Mouse (Mus musculus) liver, embryonic 18 days (tissue): ENCODE data around the gene Gm3298. TPM values are rescaled to one million over a fixed set of nuclear protein-coding genes. Genes with fewer than 3 reads are reported as not detected.

Source experiments
- polyA plus RNA-seq: library from polyadenylated mRNA; depleted of rRNA; stranded (reverse); fragments of >200 nt; gene quantifications from 2 replicates; pipeline ENCODE4 v1.2.3, GENCODE M21; 2012; rRNA removed

Gm3298 gene
- not detected in 2 replicates for polyA plus RNA-seq

GRCm38 (mm10) chr14:5015591-5015990 is at the start of gene Gm3298:
Gm3298 (plus strand) TSS chr14:5015891.

GRCm38 (mm10) chr14:4983635-4984034 is 32.1 kb upstream of the Gm3298 start, which contains the start of gene Gm8297:
Gm8297 (plus strand) TSS chr14:4983935.

GRCm38 (mm10) chr14:5050329-5050728 is 34.6 kb downstream of the Gm3298 start, which contains the start of gene 4930555G01Rik:
4930555G01Rik (plus strand) TSS chr14:5050629.

Other genes with a start within 250 kb of the Gm3298 start
- not detected in 2 replicates for gene Gm9602, start 239.6 kb upstream of the Gm3298 start, polyA plus RNA-seq
- not detected in 2 replicates for gene Gm3269, start 177.8 kb upstream of the Gm3298 start, polyA plus RNA-seq
- gene Gm3264, start 160.3 kb upstream of the Gm3298 start, polyA plus RNA-seq = not detected in 2 replicates
- gene Gm3278, start 123.5 kb upstream of the Gm3298 start, polyA plus RNA-seq = not detected in 2 replicates
- not detected in 2 replicates for gene Gm8297, start 32.0 kb upstream of the Gm3298 start, polyA plus RNA-seq
- not detected in 2 replicates for gene 4930555G01Rik, start 34.7 kb downstream of the Gm3298 start, polyA plus RNA-seq
- not detected in 2 replicates for gene Gm8281, start 55.1 kb downstream of the Gm3298 start, polyA plus RNA-seq
- not detected in 2 replicates for gene Gm8279, start 115.6 kb downstream of the Gm3298 start, polyA plus RNA-seq
- gene Gm3317, start 148.6 kb downstream of the Gm3298 start, polyA plus RNA-seq = not detected in 2 replicates
- gene Gm8271, start 169.9 kb downstream of the Gm3298 start, polyA plus RNA-seq = not detected in 2 replicates
- not detected in 2 replicates for gene Gm3526, start 244.7 kb downstream of the Gm3298 start, polyA plus RNA-seq